Comparison of ENCODE assay signal across 24 mouse cellular contexts in genomic region chr11:54604415-54604814, GRCm38 (mm10).
"Had no signal": no experiment of that assay in that cellular context is flagged by ENCODE, and none has a peak within 500 bp of the region (broad histone marks: within the 10 kb centered on the region; RNA-seq: fewer than 3 reads in every experiment).

No protein-coding gene starts in this region.

- H3K9ac ChIP-seq: embryonic facial prominence, embryonic 12.5 days; embryonic facial prominence, embryonic 13.5 days; embryonic facial prominence, embryonic 15.5 days; forebrain, embryonic 12.5 days; forebrain, embryonic 13.5 days; forebrain, embryonic 15.5 days; forebrain, postnatal 0 days had no signal

- H3K27me3 ChIP-seq: embryonic facial prominence, embryonic 12.5 days; embryonic facial prominence, embryonic 13.5 days; embryonic facial prominence, embryonic 15.5 days; forebrain, embryonic 12.5 days; forebrain, embryonic 13.5 days; forebrain, embryonic 15.5 days had no signal

- H3K9me3 ChIP-seq: embryonic facial prominence, embryonic 10.5 days; embryonic facial prominence, embryonic 12.5 days; embryonic facial prominence, embryonic 13.5 days; embryonic facial prominence, embryonic 15.5 days; forebrain, embryonic 10.5 days; forebrain, embryonic 12.5 days; forebrain, embryonic 13.5 days; forebrain, embryonic 15.5 days had no signal

- H3K36me3 ChIP-seq: embryonic facial prominence, embryonic 10.5 days; embryonic facial prominence, embryonic 12.5 days; embryonic facial prominence, embryonic 13.5 days; embryonic facial prominence, embryonic 15.5 days; forebrain, embryonic 10.5 days; forebrain, embryonic 12.5 days; forebrain, embryonic 15.5 days had no signal

- H3K27ac ChIP-seq: embryonic facial prominence, embryonic 10.5 days; embryonic facial prominence, embryonic 12.5 days; embryonic facial prominence, embryonic 13.5 days; embryonic facial prominence, embryonic 15.5 days; forebrain, embryonic 10.5 days; forebrain, embryonic 12.5 days; forebrain, embryonic 13.5 days; forebrain, embryonic 15.5 days; gastrocnemius, adult 2 months; heart, adult 2 months had no signal

- H3K4me3 ChIP-seq: embryonic facial prominence, embryonic 10.5 days; embryonic facial prominence, embryonic 12.5 days; embryonic facial prominence, embryonic 13.5 days; embryonic facial prominence, embryonic 15.5 days; erythroblast, embryonic 14.5 days; forebrain, embryonic 10.5 days; forebrain, embryonic 12.5 days; forebrain, embryonic 13.5 days; forebrain, embryonic 15.5 days; gastrocnemius, adult 2 months; heart, adult 2 months had no signal

- DNase-seq: cerebellum, adult 9-11 months; cerebellum, postnatal 10 days; cerebellum, postnatal 14 days; cerebellum, postnatal 25 days; cerebellum, postnatal 36 days; embryo, embryonic 11 days; forebrain, postnatal 0 days; gastrocnemius, adult 2 months; gastrocnemius, postnatal 10 days; gastrocnemius, postnatal 14 days; gastrocnemius, postnatal 25 days; gastrocnemius, postnatal 36 days; heart, adult 11 months; heart, adult 18-20 months; heart, adult 2 months had no signal

- H3K4me1 ChIP-seq: embryonic facial prominence, embryonic 10.5 days; embryonic facial prominence, embryonic 12.5 days; embryonic facial prominence, embryonic 13.5 days; embryonic facial prominence, embryonic 15.5 days; forebrain, embryonic 10.5 days; forebrain, embryonic 12.5 days; forebrain, embryonic 13.5 days; forebrain, embryonic 15.5 days had no signal

- H3K4me2 ChIP-seq: embryonic facial prominence, embryonic 12.5 days; embryonic facial prominence, embryonic 13.5 days; embryonic facial prominence, embryonic 15.5 days; forebrain, embryonic 12.5 days; forebrain, embryonic 13.5 days; forebrain, embryonic 15.5 days had no signal
